Mouse (Mus musculus) layer of hippocampus, postnatal 14 days (tissue): ENCODE measurements around the gene Ctc1. TPM values are rescaled to one million over a fixed set of nuclear protein-coding genes. Genes with fewer than 3 reads are reported as not detected.
"Not testable (repeated sequence)": the region's sequence is repeated elsewhere in the genome, so short reads cannot be mapped to it uniquely, and the experiment has no call there.

Experiments
- DNase-seq, 2 experiments: peaks; one replicate each; pipeline ENCODE4 v3.0.0; 2021 to 2022; ENCODE audit warnings: low spot score in 2 of 2, mixed read lengths in 1 of 2
- total RNA-seq, 2 experiments: library from RNA; stranded (reverse); gene quantifications; 2 replicates each; pipeline ENCODE4 v1.2.3; 2021

Ctc1 gene
- total RNA-seq, 2 experiments from 2014 or later: 33.6 to 38.8 TPM

GRCm38 (mm10) chr11:69005193-69005592, 10.5 kb upstream of the Ctc1 start:
- no peak for DNase-seq

GRCm38 (mm10) chr11:69006575-69006974, 9.1 kb upstream of the Ctc1 start:
- DNase-seq: not testable (repeated sequence)

- DNase-seq: peak; percentile 91 to 92
These were observed 7.3 kb upstream of the Ctc1 start, which contains the start of gene Pfas for GRCm38 (mm10) chr11:69008182-69009121. Pfas (minus strand) TSS chr11:69008460.

GRCm38 (mm10) chr11:69009508-69009907, 6.2 kb upstream of the Ctc1 start:
- DNase-seq: no peak

GRCm38 (mm10) chr11:69010400-69011323, 5.0 kb upstream of the Ctc1 start:
- no peak for DNase-seq

- not testable (repeated sequence) for DNase-seq
These were observed 4.3 kb upstream of the Ctc1 start for GRCm38 (mm10) chr11:69011445-69011844.

GRCm38 (mm10) chr11:69012071-69012601, 3.6 kb upstream of the Ctc1 start:
- DNase-seq: peak; percentile 85 to 94

- no peak for DNase-seq
These were observed 1.0 kb downstream of the Ctc1 start for GRCm38 (mm10) chr11:69016755-69017154.

GRCm38 (mm10) chr11:69020691-69021090, 5.0 kb downstream of the Ctc1 start:
- no peak for DNase-seq

GRCm38 (mm10) chr11:69026562-69026961, 10.9 kb downstream of the Ctc1 start:
- no peak for DNase-seq

GRCm38 (mm10) chr11:69028805-69029204, 13.1 kb downstream of the Ctc1 start:
- DNase-seq: no peak

GRCm38 (mm10) chr11:69033552-69033951, 17.8 kb downstream of the Ctc1 start:
- DNase-seq: no peak

GRCm38 (mm10) chr11:69034585-69034984, 18.9 kb downstream of the Ctc1 start:
- DNase-seq: no peak

- DNase-seq: no peak
These were observed 19.7 kb downstream of the Ctc1 start for GRCm38 (mm10) chr11:69035411-69035810.

GRCm38 (mm10) chr11:69035849-69036248, 20.1 kb downstream of the Ctc1 start:
- peak; percentile 87 to 95 for DNase-seq

- peak; percentile 88 to 93 for DNase-seq
These were observed 20.9 kb downstream of the Ctc1 start for GRCm38 (mm10) chr11:69036486-69037230.

GRCm38 (mm10) chr11:69037231-69038061, 21.7 kb downstream of the Ctc1 start:
- peak; percentile 80 to 92 for DNase-seq

- no peak for DNase-seq
These were observed 22.5 kb downstream of the Ctc1 start for GRCm38 (mm10) chr11:69038173-69038572.

- DNase-seq: peak; percentile 64 to 82
These were observed 30.1 kb downstream of the Ctc1 start, which contains the start of gene Aurkb for GRCm38 (mm10) chr11:69045531-69046394. Aurkb (plus strand) TSS chr11:69045647.
